Mouse (Mus musculus) heart, embryonic 16.5 days (tissue): ENCODE results near the gene Scpep1. TPM values are rescaled to one million over a fixed set of nuclear protein-coding genes. Genes with fewer than 3 reads are reported as not detected.

Experiments
- ATAC-seq: fragments of 200-750 bp; cut with Nextera tagmentation; replicated peaks from 2 replicates; pipeline ENCODE4 v1.8.0; 2017; ENCODE audit warnings: moderate number of reproducible peaks; ENCODE audit not compliant: insufficient read depth, low FRiP score; ENCODE audit errors: extremely low read depth
- H3K27ac ChIP-seq: fragments of 300-500 bp; sonication (generic); 2 replicates; pipeline ENCODE4 v1.5.1; 2014; ENCODE audit warnings: mild to moderate bottlenecking, low read length, control low read depth, moderate library complexity
- H3K27me3 ChIP-seq: fragments of 300-500 bp; sonication (generic); 2 replicates; pipeline ENCODE4 v1.6.1; 2014; ENCODE audit warnings: low read length, mixed read lengths; ENCODE audit not compliant: control insufficient read depth, insufficient read depth
- H3K36me3 ChIP-seq: fragments of 300-500 bp; sonication (generic); 2 replicates; pipeline ENCODE4 v1.6.1; 2014; ENCODE audit not compliant: control insufficient read depth, insufficient read depth
- H3K4me1 ChIP-seq: fragments of 300-500 bp; sonication (generic); 2 replicates; pipeline ENCODE4 v1.6.1; 2014; ENCODE audit warnings: low read length, mixed read lengths; ENCODE audit not compliant: control insufficient read depth, insufficient read depth
- H3K4me2 ChIP-seq: fragments of 300-500 bp; sonication (generic); 2 replicates; pipeline ENCODE4 v1.6.1; 2014; ENCODE audit warnings: low read depth, mild to moderate bottlenecking, control low read depth, low read length
- H3K4me3 ChIP-seq: fragments of 300-500 bp; sonication (generic); 2 replicates; pipeline ENCODE4 v1.5.1; 2014; ENCODE audit warnings: mild to moderate bottlenecking, control low read depth, low read length
- H3K9ac ChIP-seq: fragments of 300-500 bp; sonication (generic); 2 replicates; pipeline ENCODE4 v1.6.1; 2014; ENCODE audit warnings: low read length, control low read depth
- H3K9me3 ChIP-seq: fragments of 300-500 bp; sonication (generic); replicated peaks from 2 replicates; pipeline ENCODE4 v1.6.1; 2016; ENCODE audit warnings: low read length; ENCODE audit not compliant: control insufficient read depth
- WGBS: fragments of 180-500 bp; shearing (Covaris S2); extraction: QIAGEN DNeasy Blood & Tissue Kit; methylation state at CpG from one replicate; pipeline ENCODE4 v1.1.7; 2014; 5-methylcytosine and 5-hydroxymethylcytosine counted together
- polyA plus RNA-seq: library from polyadenylated mRNA; unstranded; fragments of >200 nt; fragmentation: Nextera tagmentation; extraction: Ambion mirVana; gene quantifications from 2 replicates; pipeline ENCODE4 v1.2.1, GENCODE M21; 2015

Scpep1 gene
- polyA plus RNA-seq, 1 experiment from 2014 or later = 43.6 TPM

- Histone ChIP-seq H3K36me3 (no peaks in the 10 kb centered on the region), H3K27ac (no peak overlapping the region), H3K9ac (no peak overlapping the region), H3K4me1 (no peaks in the 10 kb centered on the region), H3K4me2 (no peak overlapping the region), H3K9me3 (no peaks in the 10 kb centered on the region), H3K27me3 (no peaks in the 10 kb centered on the region), H3K4me3 (no peak overlapping the region)
- ATAC-seq = no peak
- 62% methylated on average over 8 of the region's 8 CpGs for WGBS
Observed at GRCm38 (mm10) chr11:88884376-88885065, 70.7 kb downstream of the Scpep1 start.

- no peak overlapping the region for H3K27ac ChIP-seq
- no peak overlapping the region for H3K4me2 ChIP-seq
- 83% methylated on average over 12 of the region's 12 CpGs for WGBS
- H3K4me1 ChIP-seq = no peaks in the 10 kb centered on the region
- ATAC-seq = no peak
- no peaks in the 10 kb centered on the region for H3K9me3 ChIP-seq
- H3K27me3 ChIP-seq = peaks cover 3% of the 10 kb centered on the region; the same call in 1 of the 2 replicates
- H3K36me3 ChIP-seq = no peaks in the 10 kb centered on the region
- no peak overlapping the region for H3K4me3 ChIP-seq
- H3K9ac ChIP-seq = no peak overlapping the region
Observed at GRCm38 (mm10) chr11:88878011-88878410, 77.3 kb downstream of the Scpep1 start.

Other genes with a start within 250 kb of the Scpep1 start
- gene Msi2, start 237.0 kb downstream of the Scpep1 start, polyA plus RNA-seq = 20.3 and 20.6 TPM in 2 replicates
- gene Akap1, start 90.9 kb downstream of the Scpep1 start, polyA plus RNA-seq = 58.0 and 64.4 TPM in 2 replicates
- gene Elobl, start 11.5 kb upstream of the Scpep1 start, polyA plus RNA-seq = not detected in 2 replicates
- 9.4 and 9.7 TPM in 2 replicates for gene Coil, start 14.8 kb upstream of the Scpep1 start, polyA plus RNA-seq
- 18.3 and 22.1 TPM in 2 replicates for gene Trim25, start 43.9 kb upstream of the Scpep1 start, polyA plus RNA-seq
- 7.8 and 8.7 TPM in 2 replicates for gene Dgke, start 111.4 kb upstream of the Scpep1 start, polyA plus RNA-seq
- gene Gm525, start 118.4 kb upstream of the Scpep1 start, polyA plus RNA-seq = 4.7 and 9.1 TPM in 2 replicates